Mouse (Mus musculus): ENCODE data around the gene Shb. TPM values are rescaled to one million over a fixed set of nuclear protein-coding genes. Genes with fewer than 3 reads are reported as not detected.

The Shb gene
- polyA plus RNA-seq, 1 experiment from 2014 or later, result 9.1 TPM

DNA sequence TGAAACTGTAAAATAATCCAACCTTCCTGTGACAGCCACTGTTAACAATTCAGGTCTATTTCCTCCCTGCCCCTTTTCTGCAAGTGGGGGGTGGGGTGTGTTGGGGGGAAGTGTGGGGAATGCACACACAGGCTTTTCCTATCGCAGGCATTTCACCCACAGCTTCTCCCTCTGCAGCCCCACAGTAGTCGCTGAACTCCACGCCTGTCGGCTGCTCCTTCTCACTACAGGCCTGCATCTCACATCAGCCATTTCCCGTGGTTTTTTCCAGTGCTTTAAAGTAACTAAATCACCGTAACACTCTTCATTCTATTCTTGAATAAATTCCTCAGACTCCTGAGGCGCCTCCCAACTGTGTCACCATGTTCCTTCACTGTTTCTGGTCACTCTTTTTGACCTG is 17.9 kb downstream of the Shb start:
- no peaks in the 10 kb centered on the region for H3K36me3 ChIP-seq
- H3K27ac ChIP-seq (replicated peaks), result peak overlapping the region; percentile 71
- WGBS, result 18% methylated on average over 7 of the region's 7 CpGs
- ATAC-seq (ENCODE audit: insufficient number of reproducible peaks, low FRiP score, low TSS enrichment, low read depth), result no peak
- no peak overlapping the region for H3K4me3 ChIP-seq (replicated peaks)
- peaks cover 61% of the 10 kb centered on the region for H3K4me1 ChIP-seq
- H3K9ac ChIP-seq, result no peak overlapping the region
- peak overlapping the region; percentile 32; the same call in 1 of the 2 replicates for H3K4me2 ChIP-seq (replicated peaks)
- no peaks in the 10 kb centered on the region for H3K9me3 ChIP-seq (replicated peaks)
- H3K27me3 ChIP-seq, result no peaks in the 10 kb centered on the region

DNA sequence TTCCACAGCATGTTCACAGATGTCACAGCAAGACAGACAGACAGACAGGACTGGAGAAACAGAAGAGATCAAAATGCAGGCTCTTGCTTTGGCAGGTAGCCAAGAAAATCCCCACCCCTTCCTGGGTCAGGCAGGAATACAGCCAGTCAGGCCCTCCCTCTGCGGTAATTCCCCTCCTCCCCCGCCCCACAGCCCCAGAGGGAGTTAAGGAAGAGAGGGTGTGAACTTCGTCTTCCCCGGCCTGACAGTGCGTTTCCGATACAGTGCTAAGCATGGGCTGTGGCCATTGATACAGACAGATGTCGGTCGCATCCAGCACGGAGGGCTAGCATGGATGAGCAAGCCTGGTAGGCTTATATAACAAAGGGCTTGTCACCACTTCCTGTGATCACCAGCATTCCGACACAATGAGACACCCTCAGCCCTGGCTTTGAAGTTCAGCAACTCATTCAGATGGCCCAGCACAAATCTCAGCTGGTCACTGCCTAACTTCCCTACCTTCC is 18.4 kb downstream of the Shb start:
- Histone ChIP-seq H3K36me3 (no peaks in the 10 kb centered on the region), H3K9me3 (replicated peaks) (no peaks in the 10 kb centered on the region), H3K4me1 (peaks cover 67% of the 10 kb centered on the region), H3K9ac (no peak overlapping the region), H3K27ac (replicated peaks) (peak overlapping the region; percentile 71), H3K27me3 (no peaks in the 10 kb centered on the region), H3K4me2 (replicated peaks) (peak overlapping the region; percentile 32), H3K4me3 (replicated peaks) (no peak overlapping the region)
- no peak for ATAC-seq (ENCODE audit: insufficient number of reproducible peaks, low FRiP score, low TSS enrichment, low read depth)
- 8% methylated on average over 10 of the region's 10 CpGs for WGBS

DNA sequence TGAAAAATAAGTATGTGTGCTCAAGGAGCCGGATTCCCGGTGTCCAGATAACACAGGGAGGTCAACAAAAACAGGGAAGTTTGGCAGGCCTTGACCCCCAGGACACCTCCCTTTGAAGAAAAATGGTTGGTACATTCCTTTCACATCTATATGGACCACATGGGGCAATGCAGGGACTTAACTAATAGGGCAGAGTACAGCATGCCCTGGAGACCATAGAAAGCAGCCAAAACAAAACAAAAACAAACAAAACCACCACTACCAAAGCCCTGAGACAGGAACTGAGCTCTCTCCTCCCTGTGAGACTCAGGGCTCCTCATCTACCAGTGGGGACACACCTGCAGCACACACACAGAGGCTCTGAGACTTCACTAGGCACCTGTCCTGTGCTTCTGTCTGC is 18.9 kb downstream of the Shb start:
- Histone ChIP-seq H3K36me3 (no peaks in the 10 kb centered on the region), H3K4me1 (peaks cover 72% of the 10 kb centered on the region), H3K9me3 (replicated peaks) (no peaks in the 10 kb centered on the region), H3K9ac (no peak overlapping the region), H3K27ac (replicated peaks) (peak overlapping the region; percentile 71), H3K4me3 (replicated peaks) (no peak overlapping the region), H3K4me2 (replicated peaks) (peak overlapping the region; percentile 32; the same call in 1 of the 2 replicates), H3K27me3 (no peaks in the 10 kb centered on the region)
- WGBS, result 54% methylated on average over 2 of the region's 2 CpGs
- no peak for ATAC-seq (ENCODE audit: insufficient number of reproducible peaks, low FRiP score, low TSS enrichment, low read depth)

DNA sequence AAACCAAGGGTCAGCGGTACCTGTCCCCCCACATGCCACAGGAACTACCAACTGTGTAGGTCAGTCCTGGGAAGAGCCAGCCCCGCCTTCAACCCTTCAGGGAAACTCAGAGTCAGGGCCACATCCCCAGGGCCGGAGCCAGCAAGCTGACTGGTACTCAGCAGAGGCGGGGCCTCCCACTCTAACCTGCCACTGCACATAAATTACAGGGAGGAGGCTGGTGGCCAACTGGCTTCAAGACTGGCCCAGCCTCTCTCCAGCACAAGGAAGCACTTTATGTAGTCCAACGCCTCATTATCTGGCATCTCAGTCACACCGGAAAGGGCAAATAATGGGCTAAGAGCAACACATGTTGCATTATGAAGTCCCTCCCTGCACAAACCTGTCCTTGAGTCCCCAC is 22.1 kb downstream of the Shb start:
- H3K4me1 ChIP-seq, result peaks cover 77% of the 10 kb centered on the region
- H3K27me3 ChIP-seq, result no peaks in the 10 kb centered on the region
- no peak overlapping the region for H3K27ac ChIP-seq (replicated peaks)
- ATAC-seq (ENCODE audit: insufficient number of reproducible peaks, low FRiP score, low TSS enrichment, low read depth), result no peak
- 46% methylated on average over 6 of the region's 6 CpGs for WGBS
- no peak overlapping the region for H3K4me2 ChIP-seq (replicated peaks)
- no peaks in the 10 kb centered on the region for H3K9me3 ChIP-seq (replicated peaks)
- H3K9ac ChIP-seq, result no peak overlapping the region
- H3K4me3 ChIP-seq (replicated peaks), result no peak overlapping the region
- H3K36me3 ChIP-seq, result no peaks in the 10 kb centered on the region

DNA sequence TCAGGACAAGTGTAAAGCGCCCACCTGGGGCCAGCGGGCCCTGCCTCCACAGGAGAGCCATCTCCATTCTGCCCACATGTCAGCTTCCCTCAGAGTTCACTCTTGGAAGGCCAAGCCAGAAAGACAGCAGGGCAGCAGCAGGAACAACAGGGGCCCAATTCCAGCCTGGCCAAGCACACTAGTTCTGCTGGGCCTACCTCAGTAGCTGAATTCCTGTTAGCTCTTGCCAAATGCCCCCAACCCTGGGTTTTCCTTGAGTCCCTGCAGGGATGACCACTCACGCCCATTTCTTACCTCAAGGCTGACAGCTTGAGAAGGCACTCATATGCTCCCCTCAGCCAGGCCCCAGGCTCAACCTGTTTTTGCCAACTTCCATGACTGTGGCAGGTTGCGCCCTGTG is 22.9 kb downstream of the Shb start:
- Histone ChIP-seq H3K36me3 (no peaks in the 10 kb centered on the region), H3K27ac (replicated peaks) (no peak overlapping the region; the same call in 1 of the 2 replicates), H3K9ac (no peak overlapping the region), H3K4me2 (replicated peaks) (no peak overlapping the region), H3K4me1 (peaks cover 74% of the 10 kb centered on the region), H3K9me3 (replicated peaks) (no peaks in the 10 kb centered on the region), H3K4me3 (replicated peaks) (no peak overlapping the region), H3K27me3 (no peaks in the 10 kb centered on the region)
- WGBS, result 86% methylated on average over 4 of the region's 4 CpGs
- ATAC-seq (ENCODE audit: insufficient number of reproducible peaks, low FRiP score, low TSS enrichment, low read depth), result no peak

DNA sequence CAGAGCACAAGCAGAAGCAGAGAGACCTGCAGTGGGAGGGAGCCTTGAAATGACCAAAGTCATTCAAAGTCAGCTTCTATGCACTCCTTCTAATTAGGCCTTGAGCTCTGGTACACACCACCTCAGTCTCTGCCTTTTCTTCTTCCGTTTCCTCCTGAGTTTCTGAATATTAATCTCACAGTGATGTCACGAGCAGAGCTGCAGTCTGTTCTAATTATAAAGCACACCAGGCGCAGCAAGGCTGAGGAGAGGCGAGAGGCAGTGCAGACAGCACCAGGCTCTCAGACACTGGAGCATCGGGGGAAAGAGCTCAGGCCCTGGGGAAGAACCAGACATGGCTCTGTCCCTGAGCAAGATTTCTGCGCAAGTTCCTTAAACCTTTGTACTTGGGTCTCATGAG is 23.8 kb downstream of the Shb start:
- Histone ChIP-seq H3K4me2 (replicated peaks) (no peak overlapping the region), H3K9ac (no peak overlapping the region), H3K9me3 (replicated peaks) (no peaks in the 10 kb centered on the region), H3K27me3 (no peaks in the 10 kb centered on the region), H3K4me1 (peaks cover 72% of the 10 kb centered on the region), H3K4me3 (replicated peaks) (no peak overlapping the region), H3K36me3 (no peaks in the 10 kb centered on the region), H3K27ac (replicated peaks) (no peak overlapping the region)
- 35% methylated on average over 6 of the region's 6 CpGs for WGBS
- no peak for ATAC-seq (ENCODE audit: insufficient number of reproducible peaks, low FRiP score, low TSS enrichment, low read depth)

DNA sequence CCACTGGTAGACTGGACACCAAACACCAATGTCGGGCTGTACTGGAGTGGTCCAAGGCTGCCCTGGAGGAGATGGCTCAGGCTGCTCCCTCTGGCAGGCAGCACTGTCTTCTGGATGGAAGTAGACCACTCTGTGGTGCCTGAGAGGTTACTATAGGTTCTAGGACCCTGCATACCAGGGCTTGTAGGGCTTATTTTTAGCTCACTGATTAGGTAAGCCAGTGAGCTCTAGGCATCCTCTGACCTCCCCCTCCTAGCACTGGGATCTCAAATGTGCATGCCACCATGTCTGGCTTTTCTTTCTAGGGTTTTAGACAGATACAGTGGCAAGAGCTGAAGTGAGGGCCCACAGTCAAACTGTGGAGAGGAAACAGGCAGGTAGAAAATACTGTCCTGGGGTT is 24.8 kb downstream of the Shb start:
- no peaks in the 10 kb centered on the region for H3K9me3 ChIP-seq (replicated peaks)
- no peaks in the 10 kb centered on the region for H3K36me3 ChIP-seq
- ATAC-seq (ENCODE audit: insufficient number of reproducible peaks, low FRiP score, low TSS enrichment, low read depth), result no peak
- H3K4me1 ChIP-seq, result peaks cover 62% of the 10 kb centered on the region
- no peak overlapping the region for H3K4me2 ChIP-seq (replicated peaks)
- H3K27ac ChIP-seq (replicated peaks), result 0 out of 2 replicates have a peak overlapping the region, but pooled peaks have one; percentile 8
- H3K27me3 ChIP-seq, result no peaks in the 10 kb centered on the region
- no peak overlapping the region for H3K4me3 ChIP-seq (replicated peaks)
- no peak overlapping the region for H3K9ac ChIP-seq
- 30% methylated on average over 1 of the region's 1 CpGs for WGBS

DNA sequence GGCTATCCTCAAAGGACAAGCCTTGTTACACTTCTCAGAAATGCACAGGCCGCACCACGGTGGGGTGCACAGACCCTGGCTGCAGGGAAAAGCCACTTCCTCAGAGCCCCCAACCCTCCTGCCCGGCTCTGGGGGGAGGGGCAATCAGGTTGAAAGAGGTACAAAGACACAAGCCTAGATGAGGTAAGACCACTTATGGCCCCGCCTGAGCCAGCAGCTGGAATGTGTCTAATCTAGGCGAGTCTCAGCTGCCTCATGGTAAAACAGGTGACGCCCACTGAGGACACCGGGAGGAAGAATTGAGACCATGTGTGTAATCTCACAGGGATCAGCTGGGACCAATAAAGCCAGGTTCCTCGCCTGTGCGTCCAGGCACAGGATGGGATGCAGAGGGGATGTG is 25.2 kb downstream of the Shb start:
- H3K27me3 ChIP-seq, result no peaks in the 10 kb centered on the region
- peaks cover 62% of the 10 kb centered on the region for H3K4me1 ChIP-seq
- H3K9ac ChIP-seq, result no peak overlapping the region
- no peak overlapping the region for H3K4me2 ChIP-seq (replicated peaks)
- H3K27ac ChIP-seq (replicated peaks), result peak overlapping the region; percentile 49; the same call in 1 of the 2 replicates
- WGBS, result 23% methylated on average over 9 of the region's 9 CpGs
- no peak overlapping the region for H3K4me3 ChIP-seq (replicated peaks)
- no peaks in the 10 kb centered on the region for H3K9me3 ChIP-seq (replicated peaks)
- no peak for ATAC-seq (ENCODE audit: insufficient number of reproducible peaks, low FRiP score, low TSS enrichment, low read depth)
- H3K36me3 ChIP-seq, result no peaks in the 10 kb centered on the region

DNA sequence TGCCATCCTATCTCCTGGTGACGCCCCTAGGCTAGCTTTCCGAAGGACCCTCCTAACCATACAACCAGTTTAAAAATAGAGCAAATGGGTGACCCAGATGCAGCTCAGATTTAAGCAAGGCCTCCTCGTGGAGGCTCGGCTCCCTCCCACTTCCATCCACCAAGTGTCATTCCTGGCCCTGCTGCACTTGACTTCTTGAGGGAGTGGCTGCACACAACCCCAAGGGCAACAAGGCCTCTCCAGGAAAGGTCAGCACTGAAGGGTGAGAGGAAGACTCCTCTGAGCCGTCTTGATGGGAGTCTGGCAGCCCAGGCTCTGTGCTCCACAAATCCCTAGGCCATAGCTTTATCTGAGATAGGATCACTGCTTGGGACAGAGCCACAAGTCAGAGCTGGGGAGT is 25.7 kb downstream of the Shb start:
- Histone ChIP-seq H3K9me3 (replicated peaks) (no peaks in the 10 kb centered on the region), H3K27ac (replicated peaks) (peak overlapping the region; percentile 49; the same call in 1 of the 2 replicates), H3K4me2 (replicated peaks) (no peak overlapping the region), H3K4me3 (replicated peaks) (no peak overlapping the region), H3K9ac (no peak overlapping the region), H3K36me3 (no peaks in the 10 kb centered on the region), H3K4me1 (peaks cover 62% of the 10 kb centered on the region), H3K27me3 (no peaks in the 10 kb centered on the region)
- ATAC-seq (ENCODE audit: insufficient number of reproducible peaks, low FRiP score, low TSS enrichment, low read depth), result no peak
- 31% methylated on average over 5 of the region's 5 CpGs for WGBS

DNA sequence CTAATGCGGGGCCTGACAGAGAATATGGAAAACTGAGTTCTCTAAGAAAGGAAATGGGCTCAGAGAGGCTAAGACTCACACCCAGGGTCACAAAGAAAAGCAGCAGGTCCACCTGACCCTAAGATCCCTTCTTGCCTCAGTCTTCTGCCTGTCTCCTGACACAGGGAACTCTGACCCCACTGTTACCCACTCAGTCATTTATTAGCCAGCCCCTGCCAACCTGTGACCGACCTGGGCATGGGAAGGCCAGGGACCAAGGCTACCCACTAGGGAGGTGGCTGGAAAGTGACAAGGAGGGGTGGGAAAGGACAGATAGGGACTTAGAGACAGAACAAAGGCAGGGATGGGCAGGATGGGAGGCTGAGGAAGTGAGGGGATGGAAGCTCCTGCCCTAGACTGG is 26.6 kb downstream of the Shb start:
- WGBS, result 88% methylated on average over 2 of the region's 2 CpGs
- H3K27me3 ChIP-seq, result no peaks in the 10 kb centered on the region
- no peaks in the 10 kb centered on the region for H3K36me3 ChIP-seq
- no peak for ATAC-seq (ENCODE audit: insufficient number of reproducible peaks, low FRiP score, low TSS enrichment, low read depth)
- H3K4me3 ChIP-seq (replicated peaks), result no peak overlapping the region
- no peak overlapping the region for H3K9ac ChIP-seq
- H3K4me2 ChIP-seq (replicated peaks), result no peak overlapping the region
- H3K9me3 ChIP-seq (replicated peaks), result no peaks in the 10 kb centered on the region
- peaks cover 65% of the 10 kb centered on the region for H3K4me1 ChIP-seq
- no peak overlapping the region for H3K27ac ChIP-seq (replicated peaks)

DNA sequence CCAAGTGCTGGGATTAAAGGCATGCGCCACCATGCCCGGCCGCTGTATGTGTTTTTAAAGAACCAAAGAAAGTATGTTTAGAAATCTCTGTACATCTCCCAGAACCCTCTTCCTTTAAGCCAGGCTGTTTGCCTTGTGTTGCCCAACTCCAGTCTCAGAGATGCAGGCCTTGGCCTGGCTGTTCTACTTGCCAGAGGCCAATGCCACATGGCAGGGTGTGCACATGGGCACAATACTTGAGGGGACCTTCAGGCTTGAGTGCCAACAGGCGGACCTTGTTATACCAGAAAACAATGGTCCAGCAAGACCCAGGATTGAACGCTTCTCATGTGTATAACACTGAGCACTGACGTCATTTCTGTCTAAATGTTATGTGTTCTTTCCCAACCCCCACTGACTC is 27.1 kb downstream of the Shb start:
- ATAC-seq (ENCODE audit: insufficient number of reproducible peaks, low FRiP score, low TSS enrichment, low read depth), result no peak
- H3K27ac ChIP-seq (replicated peaks), result no peak overlapping the region
- peaks cover 67% of the 10 kb centered on the region for H3K4me1 ChIP-seq
- no peak overlapping the region for H3K4me2 ChIP-seq (replicated peaks)
- H3K4me3 ChIP-seq (replicated peaks), result no peak overlapping the region
- no peak overlapping the region for H3K9ac ChIP-seq
- no peaks in the 10 kb centered on the region for H3K27me3 ChIP-seq
- H3K36me3 ChIP-seq, result no peaks in the 10 kb centered on the region
- no peaks in the 10 kb centered on the region for H3K9me3 ChIP-seq (replicated peaks)
- 88% methylated on average over 6 of the region's 6 CpGs for WGBS

DNA sequence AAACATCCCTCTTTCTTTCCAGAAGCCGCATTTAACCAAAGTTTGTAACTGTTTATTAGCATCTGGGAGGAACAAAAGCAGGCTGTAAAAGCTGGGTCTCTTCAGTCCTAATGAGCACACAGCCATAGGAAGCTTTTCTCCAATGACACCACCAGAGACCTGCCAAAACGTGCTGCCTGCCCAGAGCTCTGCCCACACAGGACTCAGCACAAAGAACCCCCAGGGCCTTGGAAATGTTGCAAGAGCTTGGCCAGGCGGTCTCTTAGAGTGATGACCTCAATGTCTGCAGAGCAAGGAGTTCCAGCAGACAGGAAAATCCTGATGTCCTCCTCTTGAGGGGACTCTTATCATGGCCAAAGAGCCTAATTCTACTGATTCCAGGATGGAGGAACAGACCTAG is 28.5 kb downstream of the Shb start:
- ATAC-seq (ENCODE audit: insufficient number of reproducible peaks, low FRiP score, low TSS enrichment, low read depth), result no peak
- WGBS, result 58% methylated on average over 3 of the region's 3 CpGs
- no peak overlapping the region for H3K4me2 ChIP-seq (replicated peaks)
- H3K9me3 ChIP-seq (replicated peaks), result no peaks in the 10 kb centered on the region
- H3K4me3 ChIP-seq (replicated peaks), result no peak overlapping the region
- peaks cover 67% of the 10 kb centered on the region for H3K4me1 ChIP-seq
- no peaks in the 10 kb centered on the region for H3K36me3 ChIP-seq
- no peaks in the 10 kb centered on the region for H3K27me3 ChIP-seq
- H3K9ac ChIP-seq, result no peak overlapping the region
- no peak overlapping the region for H3K27ac ChIP-seq (replicated peaks)
